ENCODE assay signal across 8 mouse cellular contexts in the genomic region with DNA sequence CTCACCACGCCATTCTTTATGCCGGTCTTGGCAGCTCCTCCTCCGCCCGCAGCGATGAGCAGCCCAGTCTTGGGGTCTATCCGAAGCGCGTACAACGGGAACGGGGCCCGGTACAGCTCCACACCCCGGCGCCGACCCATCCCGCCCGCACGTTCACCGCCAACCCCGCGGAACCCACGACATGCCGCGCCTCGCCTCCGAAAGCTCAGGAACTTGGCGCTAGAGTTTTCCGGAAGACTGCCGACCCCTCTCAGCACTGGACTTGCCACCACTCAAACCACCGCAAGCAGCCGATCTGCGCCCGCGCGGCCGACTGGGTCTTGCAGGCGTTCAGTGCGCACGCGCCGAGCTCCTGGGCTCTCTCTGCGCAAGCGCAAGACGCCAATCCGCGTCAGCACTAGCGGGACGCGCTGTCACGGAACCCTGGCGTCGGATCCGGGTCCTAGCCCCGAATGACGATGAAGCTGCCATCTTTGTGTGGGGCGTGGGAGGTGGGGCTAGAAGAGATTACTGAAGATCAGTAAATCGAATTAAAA. TPM values are rescaled to one million over a fixed set of nuclear protein-coding genes. Genes with fewer than 3 reads are reported as not detected.
A peak's percentile ranks its signal among the peaks of the same experiment; 100 is the strongest.
DNase-seq lines count a peak whose midpoint lies in the region; ATAC-seq and TF ChIP-seq lines count a peak whose summit lies in the region.

A gene (minus strand): TSS at position 396 of the 536 bp plus-strand sequence.

- peak; percentile 98 for DNase-seq in A20 (ENCODE audit: low read depth, low spot score)
- peak; percentile 99 for DNase-seq in heart, embryonic 10.5 days (ENCODE audit: low spot score)
- peak; percentile 98 for DNase-seq in liver
- peak; percentile 97 to 99 for DNase-seq in spleen, postnatal 4 days (ENCODE audit: low spot score in 2 of 2)

- H3K4me2 ChIP-seq in kidney, embryonic 15.5 days = peak within 1 kb of the TSS; percentile 80

- H3K4me1 ChIP-seq in bone marrow macrophage, adult 2 months (ENCODE audit: control insufficient read depth, insufficient read depth, low read length) = peaks cover 33% of the 10 kb centered on the region
- peaks cover 5% of the 10 kb centered on the region; the same call in 1 of the 2 replicates for H3K4me1 ChIP-seq in embryonic fibroblast, embryonic 13.5 days (ENCODE audit: control insufficient read depth, insufficient read depth, low read length)
- H3K4me1 ChIP-seq in heart, embryonic 10.5 days = peaks cover 23% of the 10 kb centered on the region
- H3K4me1 ChIP-seq in kidney, embryonic 15.5 days = peaks cover 28% of the 10 kb centered on the region

- under 1% methylated on average over 56 of the region's 56 CpGs for WGBS in heart, embryonic 10.5 days
- under 1% methylated on average over 56 of the region's 56 CpGs for whole genome bisulfite sequencing in kidney, embryonic 15.5 days

- ATAC-seq in kidney, embryonic 15.5 days (replicated peaks; ENCODE audit: low FRiP score) = peak; percentile 95
- ATAC-seq in monocyte, adult 5-6 weeks (replicated peaks; ENCODE audit: insufficient number of reproducible peaks, low FRiP score, low TSS enrichment, poor library complexity, severe bottlenecking) = peak; percentile 78

- peak within 1 kb of the TSS; percentile 95 for H3K27ac ChIP-seq in bone marrow macrophage, adult 2 months (ENCODE audit: insufficient read depth, low read depth, low read length)
- H3K27ac ChIP-seq in embryonic fibroblast, embryonic 13.5 days (ENCODE audit: insufficient read depth, low read length) = peak within 1 kb of the TSS; percentile 22
- H3K27ac ChIP-seq in heart, embryonic 10.5 days = peak within 1 kb of the TSS; percentile 93
- H3K27ac ChIP-seq in kidney, embryonic 15.5 days = peak within 1 kb of the TSS; percentile 89

- H3K36me3 ChIP-seq in heart, embryonic 10.5 days = peaks cover 27% of the 10 kb centered on the region
- peaks cover 30% of the 10 kb centered on the region for H3K36me3 ChIP-seq in kidney, embryonic 15.5 days

- no peak for TF ChIP-seq CTCF in bone marrow macrophage, adult 2 months (IDR thresholded peaks at IDR 0.05; ENCODE audit: low read depth, low read length)
- no peak for TF ChIP-seq CTCF in embryonic fibroblast, embryonic 13.5 days (IDR thresholded peaks at IDR 0.05; ENCODE audit: borderline replicate concordance, insufficient read depth, low read length)

- peak within 1 kb of the TSS; percentile 89 for H3K4me3 ChIP-seq in bone marrow macrophage, adult 2 months (ENCODE audit: insufficient read depth, low read length)
- peak within 1 kb of the TSS; percentile 90 for H3K4me3 ChIP-seq in embryonic fibroblast, embryonic 13.5 days (ENCODE audit: insufficient read depth, low read length)
- H3K4me3 ChIP-seq in heart, embryonic 10.5 days = peak within 1 kb of the TSS; percentile 89
- H3K4me3 ChIP-seq in kidney, embryonic 15.5 days (replicated peaks) = peak within 1 kb of the TSS; percentile 61

- H3K9me3 ChIP-seq in heart, embryonic 10.5 days = no peaks in the 10 kb centered on the region
- no peaks in the 10 kb centered on the region for H3K9me3 ChIP-seq in kidney, embryonic 15.5 days (replicated peaks)

- peak within 1 kb of the TSS; percentile 82 for H3K9ac ChIP-seq in kidney, embryonic 15.5 days

- no peaks in the 10 kb centered on the region for H3K27me3 ChIP-seq in heart, embryonic 10.5 days (ENCODE audit: insufficient read depth, poor library complexity, severe bottlenecking)
- H3K27me3 ChIP-seq in kidney, embryonic 15.5 days = no peaks in the 10 kb centered on the region

- TF ChIP-seq POLR2A in bone marrow macrophage, adult 2 months (IDR thresholded peaks at IDR 0.05; ENCODE audit: borderline replicate concordance, low read depth, low read length) = no peak
- TF ChIP-seq POLR2A in embryonic fibroblast, embryonic 13.5 days (IDR thresholded peaks at IDR 0.05; ENCODE audit: low read depth, low read length) = peak; percentile 91

RNA-seq across cellular contexts. Expression of the gene that starts here (rescaled TPM):
- polyA plus RNA-seq in bone marrow macrophage, adult 2 months (2012; ENCODE audit: insufficient read depth, insufficient read length, missing spikeins) = 131 and 140 TPM in 2 replicates
- polyA plus RNA-seq in embryonic fibroblast, embryonic 13.5 days (2011; ENCODE audit: insufficient read length, low read depth, missing spikeins) = 91.6 and 95.3 TPM in 2 replicates
- polyA plus RNA-seq in heart, embryonic 10.5 days (2016; fragmentation: Nextera tagmentation; extraction: Ambion mirVana) = 118 and 124 TPM in 2 replicates
- 146 and 151 TPM in 2 replicates for polyA plus RNA-seq in kidney, embryonic 15.5 days (2015; fragmentation: Nextera tagmentation; extraction: Ambion mirVana)
- total RNA-seq in monocyte, adult 5-6 weeks (2017) = 117 to 146 TPM (median 144 TPM) in 3 replicates

Comparison
In these comparisons a context has a peak if more than half of its experiments do, and no peak if none do; other contexts are left out.
1. Peak in every context shown above with its lines: DNase-seq, ATAC-seq, H3K4me3 ChIP-seq and H3K27ac ChIP-seq.
2. H3K27ac ChIP-seq: peak in every context shown above with its lines; median percentile 95 in bone marrow macrophage, adult 2 months; 93 in heart, embryonic 10.5 days; 89 in kidney, embryonic 15.5 days; 22 in embryonic fibroblast, embryonic 13.5 days.